Mouse (Mus musculus): ENCODE measurements at regions not wholly inside any gene's neighbourhood (a gene's known extent, or its start where the extent isn't known, plus 50 kb on each side); places are given as distances from the start of the nearest gene placed in this dataset.
A peak's percentile ranks its signal among the peaks of the same experiment; 100 is the strongest.
"Not testable (repeated sequence)": the region's sequence is repeated elsewhere in the genome, so short reads cannot be mapped to it uniquely, and the experiment has no call there.

DNA sequence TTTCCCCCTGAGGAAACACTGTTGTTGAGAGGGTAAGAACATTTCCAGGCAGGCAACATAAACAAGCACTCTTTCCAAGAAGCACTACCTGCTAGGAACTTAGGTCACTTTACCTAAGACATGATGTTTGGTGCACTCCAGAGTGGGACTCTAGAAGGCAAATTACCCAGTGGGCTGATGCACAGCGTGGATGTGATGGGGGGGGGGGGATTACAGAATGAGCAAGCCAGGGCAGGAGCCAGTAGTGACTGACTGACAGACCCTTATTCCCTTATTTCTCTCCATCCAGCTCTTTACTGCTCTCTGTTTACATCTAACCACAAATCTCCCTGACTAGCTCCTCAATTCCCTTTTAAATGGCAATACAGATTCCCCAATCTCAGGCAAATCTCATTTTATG is 1071.7 kb downstream of the Diaph3 start:
- no peak overlapping the region for H3K9ac ChIP-seq (ENCODE audit: low read depth, low read length)
- DNase-seq (ENCODE audit: low spot score), result no peak
- no peaks in the 10 kb centered on the region for H3K4me1 ChIP-seq (ENCODE audit: control insufficient read depth, insufficient read depth, low read length)
- WGBS, result 57% methylated on average over 1 of the region's 1 CpGs
- no peaks in the 10 kb centered on the region for H3K9me3 ChIP-seq (ENCODE audit: control insufficient read depth, low read length)
- H3K27ac ChIP-seq (replicated peaks; ENCODE audit: low read depth, low read length), result no peak overlapping the region
- H3K4me2 ChIP-seq (ENCODE audit: low read depth, low read length), result no peak overlapping the region
- no peaks in the 10 kb centered on the region for H3K36me3 ChIP-seq (ENCODE audit: control insufficient read depth, insufficient read depth, low read length)
- ATAC-seq (ENCODE audit: low read depth), result no peak
- no peaks in the 10 kb centered on the region for H3K27me3 ChIP-seq (replicated peaks; ENCODE audit: control insufficient read depth, insufficient read depth, low read length)
- no peak overlapping the region for H3K4me3 ChIP-seq (ENCODE audit: low read depth, low read length)

DNA sequence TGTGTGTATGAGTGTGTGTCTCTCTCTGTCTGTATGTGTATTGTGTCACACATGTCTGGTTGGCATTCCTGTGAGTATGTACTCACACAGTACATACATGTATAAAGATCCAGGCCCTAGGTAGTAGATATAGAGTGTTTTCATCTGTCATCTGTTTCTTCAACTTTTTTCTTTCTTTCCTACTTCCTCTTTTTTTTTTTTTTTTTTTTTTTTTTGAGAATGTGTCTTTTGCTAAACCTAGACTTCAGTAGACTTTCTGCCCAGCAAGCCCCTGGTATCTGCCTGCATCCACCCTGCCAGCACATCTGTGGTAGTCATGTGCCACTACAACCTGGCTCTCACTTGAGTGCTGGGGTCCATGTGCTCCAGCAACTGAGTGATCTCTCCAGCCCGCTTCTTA is 1073.3 kb downstream of the Diaph3 start:
- no peaks in the 10 kb centered on the region for H3K36me3 ChIP-seq (ENCODE audit: control insufficient read depth, insufficient read depth, low read length)
- no peaks in the 10 kb centered on the region for H3K27me3 ChIP-seq (replicated peaks; ENCODE audit: control insufficient read depth, insufficient read depth, low read length)
- no peak overlapping the region for H3K27ac ChIP-seq (replicated peaks; ENCODE audit: low read depth, low read length)
- WGBS, result 83% methylated on average over 1 of the region's 1 CpGs
- DNase-seq (ENCODE audit: low spot score) (no peak), ATAC-seq (ENCODE audit: low read depth) (no peak)
- H3K4me3 ChIP-seq (ENCODE audit: low read depth, low read length), result no peak overlapping the region
- no peaks in the 10 kb centered on the region for H3K4me1 ChIP-seq (ENCODE audit: control insufficient read depth, insufficient read depth, low read length)
- no peaks in the 10 kb centered on the region for H3K9me3 ChIP-seq (ENCODE audit: control insufficient read depth, low read length)
- H3K4me2 ChIP-seq (ENCODE audit: low read depth, low read length), result no peak overlapping the region
- H3K9ac ChIP-seq (ENCODE audit: low read depth, low read length), result no peak overlapping the region

DNA sequence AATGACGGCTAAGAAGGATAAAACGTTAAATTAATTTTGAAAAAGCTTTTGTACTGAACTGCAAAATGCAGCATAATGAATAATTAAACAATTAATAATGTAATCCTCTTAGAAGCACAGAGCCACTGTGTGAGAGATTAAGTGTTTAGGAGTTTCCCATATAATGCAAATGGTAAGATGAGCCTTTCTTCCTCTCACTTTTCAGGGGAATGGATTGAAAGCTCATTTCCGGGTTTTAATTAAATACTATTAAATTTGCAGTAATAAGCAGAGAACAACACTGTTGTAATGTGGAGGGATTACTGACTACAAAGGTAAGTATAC is 1077.5 kb downstream of the Diaph3 start:
- DNase-seq (ENCODE audit: low spot score) (no peak), ATAC-seq (ENCODE audit: low read depth) (no peak)
- Histone ChIP-seq H3K27ac (replicated peaks; ENCODE audit: low read depth, low read length) (no peak overlapping the region), H3K4me1 (ENCODE audit: control insufficient read depth, insufficient read depth, low read length) (no peaks in the 10 kb centered on the region), H3K27me3 (replicated peaks; ENCODE audit: control insufficient read depth, insufficient read depth, low read length) (no peaks in the 10 kb centered on the region), H3K36me3 (ENCODE audit: control insufficient read depth, insufficient read depth, low read length) (no peaks in the 10 kb centered on the region), H3K4me3 (ENCODE audit: low read depth, low read length) (no peak overlapping the region), H3K9ac (ENCODE audit: low read depth, low read length) (no peak overlapping the region), H3K4me2 (ENCODE audit: low read depth, low read length) (no peak overlapping the region), H3K9me3 (ENCODE audit: control insufficient read depth, low read length) (no peaks in the 10 kb centered on the region)
- 76% methylated on average over 3 of the region's 3 CpGs for WGBS

DNA sequence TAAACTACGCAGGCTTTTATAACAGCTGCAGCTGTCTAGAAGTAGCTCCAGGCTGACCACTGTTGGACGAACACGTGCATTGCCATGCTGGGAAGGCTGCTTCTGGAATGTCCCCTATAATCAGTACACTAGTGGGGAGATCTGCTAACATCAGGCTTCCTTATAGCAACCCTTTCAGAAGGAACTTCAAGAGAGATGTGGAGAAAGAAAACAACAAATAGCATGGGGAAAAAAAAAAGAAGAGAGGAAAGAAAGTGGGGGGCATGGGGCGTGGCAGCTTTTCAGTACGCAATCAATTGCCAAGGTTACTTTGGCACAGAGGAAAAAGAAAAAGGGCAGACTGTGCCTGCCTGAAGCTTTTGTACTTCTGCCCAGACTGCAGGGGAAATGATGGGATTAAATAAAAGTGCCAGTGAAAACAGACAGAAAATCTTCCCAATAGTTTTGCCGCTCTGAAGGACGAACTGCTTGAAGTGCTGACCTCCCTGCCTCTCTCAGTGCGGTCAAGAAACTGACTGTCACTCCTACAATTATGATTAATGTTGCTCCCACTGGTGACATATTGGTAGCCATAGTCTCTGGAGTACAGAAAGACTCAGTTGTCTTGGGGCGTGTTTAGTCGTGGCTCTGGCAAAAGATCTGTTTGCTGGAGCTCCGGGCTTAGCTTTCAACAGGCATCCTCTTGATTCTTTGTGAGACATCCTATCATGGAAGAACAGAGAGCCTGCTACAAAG is 1078.0 kb downstream of the Diaph3 start:
- peak; percentile 76 for DNase-seq (ENCODE audit: low spot score)
- no peaks in the 10 kb centered on the region for H3K27me3 ChIP-seq (replicated peaks; ENCODE audit: control insufficient read depth, insufficient read depth, low read length)
- no peak overlapping the region for H3K27ac ChIP-seq (replicated peaks; ENCODE audit: low read depth, low read length)
- no peaks in the 10 kb centered on the region for H3K9me3 ChIP-seq (ENCODE audit: control insufficient read depth, low read length)
- H3K9ac ChIP-seq (ENCODE audit: low read depth, low read length), result no peak overlapping the region
- no peak for ATAC-seq (ENCODE audit: low read depth)
- WGBS, result 61% methylated on average over 11 of the region's 11 CpGs
- H3K4me2 ChIP-seq (ENCODE audit: low read depth, low read length), result no peak overlapping the region
- H3K36me3 ChIP-seq (ENCODE audit: control insufficient read depth, insufficient read depth, low read length), result no peaks in the 10 kb centered on the region
- no peak overlapping the region for H3K4me3 ChIP-seq (ENCODE audit: low read depth, low read length)
- no peaks in the 10 kb centered on the region for H3K4me1 ChIP-seq (ENCODE audit: control insufficient read depth, insufficient read depth, low read length)

DNA sequence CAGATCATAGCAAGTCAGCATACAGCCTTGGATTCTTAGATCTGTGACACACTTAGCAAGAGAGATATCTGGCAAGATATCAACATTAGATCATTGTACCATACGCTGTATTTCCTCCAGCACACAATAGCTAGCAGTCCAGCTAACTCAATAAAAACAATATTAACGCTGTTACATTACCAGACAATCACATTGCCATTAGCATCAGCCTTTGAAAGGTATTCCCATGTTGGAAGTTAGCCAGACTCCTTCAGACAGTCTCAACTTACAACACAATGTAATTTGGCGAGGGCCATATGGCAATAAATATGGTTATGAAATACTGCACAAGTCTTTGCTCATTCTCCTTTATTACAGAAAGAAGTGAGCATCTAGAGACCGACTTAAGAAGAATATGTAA is 1084.0 kb downstream of the Diaph3 start:
- Histone ChIP-seq H3K27ac (replicated peaks; ENCODE audit: low read depth, low read length) (no peak overlapping the region), H3K9ac (ENCODE audit: low read depth, low read length) (no peak overlapping the region), H3K4me1 (ENCODE audit: control insufficient read depth, insufficient read depth, low read length) (no peaks in the 10 kb centered on the region; the same call in 1 of the 2 replicates), H3K27me3 (replicated peaks; ENCODE audit: control insufficient read depth, insufficient read depth, low read length) (no peaks in the 10 kb centered on the region), H3K36me3 (ENCODE audit: control insufficient read depth, insufficient read depth, low read length) (no peaks in the 10 kb centered on the region), H3K4me3 (ENCODE audit: low read depth, low read length) (no peak overlapping the region), H3K4me2 (ENCODE audit: low read depth, low read length) (no peak overlapping the region), H3K9me3 (ENCODE audit: control insufficient read depth, low read length) (no peaks in the 10 kb centered on the region)
- 39% methylated on average over 4 of the region's 4 CpGs for WGBS
- ATAC-seq (ENCODE audit: low read depth) (peak; percentile 55; the same call in 1 of the 2 replicates), DNase-seq (ENCODE audit: low spot score) (peak; percentile 75)

DNA sequence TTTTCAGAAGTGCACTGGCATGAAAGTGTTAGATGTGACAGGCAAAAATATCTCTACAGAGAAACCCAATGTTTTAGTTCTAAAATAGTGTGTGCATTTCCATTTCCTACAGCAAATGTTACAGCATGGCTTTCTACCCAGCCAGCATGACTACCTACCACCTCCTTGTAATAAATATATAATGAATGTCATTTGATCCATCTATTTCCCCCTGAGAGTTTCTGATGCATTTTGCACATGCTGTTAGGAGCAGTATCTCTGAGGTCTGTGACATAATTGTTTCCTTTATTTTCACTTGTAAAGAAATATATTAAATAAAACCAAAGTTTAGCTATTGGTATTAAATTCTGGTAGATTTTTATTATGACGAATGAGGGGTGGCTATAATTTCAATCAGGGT is 1086.4 kb downstream of the Diaph3 start:
- no peak overlapping the region for H3K9ac ChIP-seq (ENCODE audit: low read depth, low read length)
- no peak overlapping the region for H3K4me2 ChIP-seq (ENCODE audit: low read depth, low read length)
- no peak overlapping the region for H3K27ac ChIP-seq (replicated peaks; ENCODE audit: low read depth, low read length)
- no peaks in the 10 kb centered on the region for H3K27me3 ChIP-seq (replicated peaks; ENCODE audit: control insufficient read depth, insufficient read depth, low read length)
- H3K36me3 ChIP-seq (ENCODE audit: control insufficient read depth, insufficient read depth, low read length), result no peaks in the 10 kb centered on the region
- ATAC-seq (ENCODE audit: low read depth) (no peak), DNase-seq (ENCODE audit: low spot score) (no peak)
- H3K4me1 ChIP-seq (ENCODE audit: control insufficient read depth, insufficient read depth, low read length), result no peaks in the 10 kb centered on the region; the same call in 1 of the 2 replicates
- no peaks in the 10 kb centered on the region for H3K9me3 ChIP-seq (ENCODE audit: control insufficient read depth, low read length)
- H3K4me3 ChIP-seq (ENCODE audit: low read depth, low read length), result no peak overlapping the region
- WGBS, result 75% methylated on average over 1 of the region's 1 CpGs

DNA sequence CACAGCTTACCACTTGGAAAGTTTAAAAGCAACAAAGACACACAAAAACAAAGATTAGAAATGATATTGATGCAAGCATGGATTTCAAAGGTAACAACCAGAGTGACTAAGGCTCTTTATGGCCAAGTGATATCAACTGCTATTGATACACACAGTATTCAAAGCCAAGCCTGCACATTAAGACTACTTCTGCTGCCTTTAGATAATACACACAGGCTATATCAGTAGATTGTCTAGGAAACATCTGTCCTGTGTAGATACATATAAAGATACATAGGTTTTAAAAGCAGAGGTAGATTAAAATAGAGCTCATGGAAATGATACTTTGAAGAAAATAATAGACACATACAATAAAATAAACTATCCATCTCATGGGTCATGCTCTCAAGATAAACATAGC is 1111.6 kb downstream of the Diaph3 start:
- Histone ChIP-seq H3K36me3 (ENCODE audit: control insufficient read depth, insufficient read depth, low read length) (no peaks in the 10 kb centered on the region), H3K4me2 (ENCODE audit: low read depth, low read length) (no peak overlapping the region), H3K9me3 (ENCODE audit: control insufficient read depth, low read length) (no peaks in the 10 kb centered on the region), H3K4me1 (ENCODE audit: control insufficient read depth, insufficient read depth, low read length) (no peaks in the 10 kb centered on the region), H3K27ac (replicated peaks; ENCODE audit: low read depth, low read length) (no peak overlapping the region), H3K27me3 (replicated peaks; ENCODE audit: control insufficient read depth, insufficient read depth, low read length) (no peaks in the 10 kb centered on the region), H3K4me3 (ENCODE audit: low read depth, low read length) (no peak overlapping the region), H3K9ac (ENCODE audit: low read depth, low read length) (no peak overlapping the region)
- ATAC-seq (ENCODE audit: low read depth) (no peak), DNase-seq (ENCODE audit: low spot score) (no peak)

DNA sequence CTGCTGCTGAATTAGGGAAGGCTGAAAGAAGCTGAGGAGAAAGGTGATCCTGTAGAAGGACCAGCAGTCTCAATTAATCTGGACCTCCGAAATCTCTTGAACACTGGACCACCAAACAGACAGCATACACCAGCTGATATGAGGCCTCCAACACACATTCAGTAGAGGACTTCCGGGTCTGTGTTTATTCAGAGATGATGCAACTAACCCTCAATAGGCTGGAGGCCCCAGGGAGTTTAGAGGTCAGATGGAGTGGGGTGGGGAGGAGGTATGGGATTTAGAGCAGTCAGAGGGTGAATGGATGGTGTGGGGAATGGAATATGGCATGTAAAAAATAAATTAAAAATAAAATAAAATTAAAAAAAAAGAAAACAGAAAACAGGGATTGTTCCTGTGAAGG is 1123.4 kb downstream of the Diaph3 start:
- H3K9me3 ChIP-seq (ENCODE audit: control insufficient read depth, low read length); H3K4me2 ChIP-seq (ENCODE audit: low read depth, low read length); H3K9ac ChIP-seq (ENCODE audit: low read depth, low read length); H3K36me3 ChIP-seq (ENCODE audit: control insufficient read depth, insufficient read depth, low read length); ATAC-seq (ENCODE audit: low read depth); H3K27ac ChIP-seq (replicated peaks; ENCODE audit: low read depth, low read length); DNase-seq (ENCODE audit: low spot score); H3K4me1 ChIP-seq (ENCODE audit: control insufficient read depth, insufficient read depth, low read length); H3K4me3 ChIP-seq (ENCODE audit: low read depth, low read length); H3K27me3 ChIP-seq (replicated peaks; ENCODE audit: control insufficient read depth, insufficient read depth, low read length): not testable (repeated sequence)
- 62% methylated on average over 2 of the region's 2 CpGs for WGBS
